Mouse (Mus musculus) CH12.LX (cell line): Measurements from ENCODE around the gene Fam193a. TPM values are rescaled to one million over a fixed set of nuclear protein-coding genes. Genes with fewer than 3 reads are reported as not detected.

Experiments
- polyA plus RNA-seq: library from polyadenylated mRNA; unstranded; fragments of >175 nt; gene quantifications from 2 replicates; pipeline ENCODE4 v1.2.1, GENCODE M21; 2012; ENCODE audit warnings: low read depth; ENCODE audit not compliant: insufficient read length
- total RNA-seq, 2 experiments: library from RNA; depleted of rRNA; stranded (reverse); fragments of 300-350 nt in 1 of 2; fragments of >200 nt in 1 of 2; gene quantifications; 2 replicates each; pipeline ENCODE4 v1.2.3; 2012 to 2014

Fam193a gene
- total and polyA plus RNA-seq, 3 experiments = 3.6 to 19.0 (median 8.5) TPM

Other genes with a start within 250 kb of the Fam193a start
- 0.25 and 0.55 TPM in 2 replicates for gene Poln, start 200.5 kb upstream of the Fam193a start, total RNA-seq (2012; rRNA removed)
- gene Poln, start 200.5 kb upstream of the Fam193a start, total RNA-seq (2014; rRNA removed) = 0.12 and 0.39 TPM in 2 replicates
- gene Poln, start 200.5 kb upstream of the Fam193a start, polyA plus RNA-seq = 0.45 and 0.64 TPM in 2 replicates
- 16.0 and 23.4 TPM in 2 replicates for gene Haus3, start 200.4 kb upstream of the Fam193a start, total RNA-seq (2012; rRNA removed)
- gene Haus3, start 200.4 kb upstream of the Fam193a start, total RNA-seq (2014; rRNA removed) = 66.0 and 93.1 TPM in 2 replicates
- 51.5 and 53.4 TPM in 2 replicates for gene Haus3, start 200.4 kb upstream of the Fam193a start, polyA plus RNA-seq
- 6.0 and 6.2 TPM in 2 replicates for gene Mxd4, start 182.2 kb upstream of the Fam193a start, total RNA-seq (2012; rRNA removed)
- 5.4 and 6.0 TPM in 2 replicates for gene Mxd4, start 182.2 kb upstream of the Fam193a start, total RNA-seq (2014; rRNA removed)
- gene Mxd4, start 182.2 kb upstream of the Fam193a start, polyA plus RNA-seq = 4.8 and 7.6 TPM in 2 replicates
- gene Zfyve28, start 81.5 kb upstream of the Fam193a start, total RNA-seq (2012; rRNA removed) = 1.2 and 1.7 TPM in 2 replicates
- gene Zfyve28, start 81.5 kb upstream of the Fam193a start, total RNA-seq (2014; rRNA removed) = 2.0 TPM in 2 replicates
- gene Zfyve28, start 81.5 kb upstream of the Fam193a start, polyA plus RNA-seq = 2.8 and 2.9 TPM in 2 replicates
- not detected in 2 replicates for gene Cfap99, start 81.3 kb upstream of the Fam193a start, total RNA-seq (2012; rRNA removed)
- not detected in 2 replicates for gene Cfap99, start 81.3 kb upstream of the Fam193a start, total RNA-seq (2014; rRNA removed)
- gene Cfap99, start 81.3 kb upstream of the Fam193a start, polyA plus RNA-seq = not detected in 2 replicates
- gene Rnf4, start 33.6 kb upstream of the Fam193a start, total RNA-seq (2012; rRNA removed) = 60.3 and 77.1 TPM in 2 replicates
- 117 and 119 TPM in 2 replicates for gene Rnf4, start 33.6 kb upstream of the Fam193a start, total RNA-seq (2014; rRNA removed)
- 108 and 112 TPM in 2 replicates for gene Rnf4, start 33.6 kb upstream of the Fam193a start, polyA plus RNA-seq
- gene Tnip2, start 144.1 kb downstream of the Fam193a start, total RNA-seq (2012; rRNA removed) = 21.9 and 23.4 TPM in 2 replicates
- 16.0 and 17.7 TPM in 2 replicates for gene Tnip2, start 144.1 kb downstream of the Fam193a start, total RNA-seq (2014; rRNA removed)
- 26.8 and 30.6 TPM in 2 replicates for gene Tnip2, start 144.1 kb downstream of the Fam193a start, polyA plus RNA-seq
- 5.9 and 7.3 TPM in 2 replicates for gene Sh3bp2, start 155.9 kb downstream of the Fam193a start, total RNA-seq (2012; rRNA removed)
- gene Sh3bp2, start 155.9 kb downstream of the Fam193a start, total RNA-seq (2014; rRNA removed) = 5.8 and 6.5 TPM in 2 replicates
- gene Sh3bp2, start 155.9 kb downstream of the Fam193a start, polyA plus RNA-seq = 10.5 and 11.0 TPM in 2 replicates
- 32.1 and 45.0 TPM in 2 replicates for gene Add1, start 203.7 kb downstream of the Fam193a start, total RNA-seq (2012; rRNA removed)
- 28.0 and 28.1 TPM in 2 replicates for gene Add1, start 203.7 kb downstream of the Fam193a start, total RNA-seq (2014; rRNA removed)
- 46.0 and 48.7 TPM in 2 replicates for gene Add1, start 203.7 kb downstream of the Fam193a start, polyA plus RNA-seq